Mouse (Mus musculus) heart, adult 11 months (tissue): ENCODE results near the gene Tmem190.
"Not testable (repeated sequence)": the region's sequence is repeated elsewhere in the genome, so short reads cannot be mapped to it uniquely, and the experiment has no call there.

Source experiments
- DNase-seq: peaks from one replicate; pipeline ENCODE4 v3.0.0; 2022

The Tmem190 gene

GRCm38 (mm10) chr7:4776861-4777830 lies 5.6 kb upstream of the Tmem190 start:
- DNase-seq = peak; percentile 97

- DNase-seq = peak; percentile 88
Observed at GRCm38 (mm10) chr7:4777851-4778637, 4.7 kb upstream of the Tmem190 start.

- no peak for DNase-seq
Observed at GRCm38 (mm10) chr7:4779921-4780320, 2.8 kb upstream of the Tmem190 start.

GRCm38 (mm10) chr7:4782130-4782529 lies 607 bp upstream of the Tmem190 start:
- DNase-seq = no peak

GRCm38 (mm10) chr7:4783667-4784268 lies 1.0 kb downstream of the Tmem190 start:
- no peak for DNase-seq

- DNase-seq = peak; percentile 96
Observed at GRCm38 (mm10) chr7:4788499-4789435, 6.0 kb downstream of the Tmem190 start.

- DNase-seq = peak; percentile 96
Observed at GRCm38 (mm10) chr7:4789436-4789935, 6.7 kb downstream of the Tmem190 start, which contains the start of gene Tmem238. Gene Tmem238 (minus strand): TSS chr7:4789656.

- peak; percentile 99 for DNase-seq
Observed at GRCm38 (mm10) chr7:4792278-4793212, 9.8 kb downstream of the Tmem190 start, which contains the start of gene Rpl28. Gene Rpl28 (plus strand): TSS chr7:4792874.

GRCm38 (mm10) chr7:4793248-4793647 lies 10.5 kb downstream of the Tmem190 start:
- not testable (repeated sequence) for DNase-seq

GRCm38 (mm10) chr7:4793674-4794073 lies 10.9 kb downstream of the Tmem190 start:
- DNase-seq = peak; percentile 71

- DNase-seq = no peak
Observed at GRCm38 (mm10) chr7:4794631-4795168, 12.0 kb downstream of the Tmem190 start.

- peak; percentile 89 for DNase-seq
Observed at GRCm38 (mm10) chr7:4795767-4796433, 13.2 kb downstream of the Tmem190 start.

- no peak for DNase-seq
Observed at GRCm38 (mm10) chr7:4802247-4802646, 19.5 kb downstream of the Tmem190 start.

GRCm38 (mm10) chr7:4806716-4807115 lies 24.0 kb downstream of the Tmem190 start:
- DNase-seq = no peak

- not testable (repeated sequence) for DNase-seq
Observed at GRCm38 (mm10) chr7:4811131-4811530, 28.4 kb downstream of the Tmem190 start.

- DNase-seq = no peak
Observed at GRCm38 (mm10) chr7:4811842-4812302, 29.1 kb downstream of the Tmem190 start.

- peak; percentile 100 for DNase-seq
Observed at GRCm38 (mm10) chr7:4812303-4813104, 29.8 kb downstream of the Tmem190 start, which contains the start of gene Ube2s. Gene Ube2s (minus strand): TSS chr7:4812590.

GRCm38 (mm10) chr7:4813105-4813791 lies 30.5 kb downstream of the Tmem190 start:
- peak; percentile 89 for DNase-seq
